Mouse (Mus musculus): ENCODE results near the gene Them5. TPM values are rescaled to one million over a fixed set of nuclear protein-coding genes. Genes with fewer than 3 reads are reported as not detected.

The Them5 gene
- polyA plus RNA-seq, 1 experiment: 0.35 TPM

GRCm38 (mm10) chr3:94392128-94392527, 50.2 kb downstream of the Them5 start:
- DNase-seq: no peak
- Histone ChIP-seq H3K4me1 (replicated peaks; ENCODE audit: control insufficient read depth, insufficient read depth, low read length) (peaks cover 37% of the 10 kb centered on the region), H3K27ac (ENCODE audit: control insufficient read depth, insufficient read depth, low read length) (no peak overlapping the region), H3K27me3 (ENCODE audit: control insufficient read depth, insufficient read depth, low read length) (no peaks in the 10 kb centered on the region), H3K36me3 (ENCODE audit: control insufficient read depth, insufficient read depth, low read length) (peaks cover 81% of the 10 kb centered on the region), H3K4me3 (ENCODE audit: control insufficient read depth, insufficient read depth, low read length) (no peak overlapping the region)
- TF ChIP-seq POLR2A (IDR thresholded peaks at IDR 0.05; ENCODE audit: control insufficient read depth, extremely low read depth, insufficient read depth, low read length, poor library complexity): no peak
- TF ChIP-seq CTCF (IDR thresholded peaks at IDR 0.05; ENCODE audit: borderline replicate concordance, control insufficient read depth, extremely low read depth, insufficient read depth, low read length, poor library complexity): no peak
- WGBS: 95% methylated on average over 2 of the region's 2 CpGs

GRCm38 (mm10) chr3:94393049-94393448, 51.1 kb downstream of the Them5 start:
- peaks cover 84% of the 10 kb centered on the region for H3K36me3 ChIP-seq (ENCODE audit: control insufficient read depth, insufficient read depth, low read length)
- H3K4me1 ChIP-seq (replicated peaks; ENCODE audit: control insufficient read depth, insufficient read depth, low read length): peaks cover 34% of the 10 kb centered on the region
- DNase-seq: peak; percentile 0
- TF ChIP-seq POLR2A (IDR thresholded peaks at IDR 0.05; ENCODE audit: control insufficient read depth, extremely low read depth, insufficient read depth, low read length, poor library complexity) (no peak), CTCF (IDR thresholded peaks at IDR 0.05; ENCODE audit: borderline replicate concordance, control insufficient read depth, extremely low read depth, insufficient read depth, low read length, poor library complexity) (no peak)
- 90% methylated on average over 4 of the region's 4 CpGs for WGBS
- H3K27me3 ChIP-seq (ENCODE audit: control insufficient read depth, insufficient read depth, low read length): no peaks in the 10 kb centered on the region
- no peak overlapping the region for H3K27ac ChIP-seq (ENCODE audit: control insufficient read depth, insufficient read depth, low read length)
- no peak overlapping the region for H3K4me3 ChIP-seq (ENCODE audit: control insufficient read depth, insufficient read depth, low read length)

GRCm38 (mm10) chr3:94396336-94396735, 54.4 kb downstream of the Them5 start:
- H3K36me3 ChIP-seq (ENCODE audit: control insufficient read depth, insufficient read depth, low read length): peaks cover 52% of the 10 kb centered on the region
- 94% methylated on average over 1 of the region's 1 CpGs for WGBS
- H3K27me3 ChIP-seq (ENCODE audit: control insufficient read depth, insufficient read depth, low read length): no peaks in the 10 kb centered on the region
- no peak for DNase-seq
- TF ChIP-seq CTCF (IDR thresholded peaks at IDR 0.05; ENCODE audit: borderline replicate concordance, control insufficient read depth, extremely low read depth, insufficient read depth, low read length, poor library complexity): no peak
- no peak for TF ChIP-seq POLR2A (IDR thresholded peaks at IDR 0.05; ENCODE audit: control insufficient read depth, extremely low read depth, insufficient read depth, low read length, poor library complexity)
- no peak overlapping the region for H3K27ac ChIP-seq (ENCODE audit: control insufficient read depth, insufficient read depth, low read length)
- peaks cover 27% of the 10 kb centered on the region for H3K4me1 ChIP-seq (replicated peaks; ENCODE audit: control insufficient read depth, insufficient read depth, low read length)
- H3K4me3 ChIP-seq (ENCODE audit: control insufficient read depth, insufficient read depth, low read length): no peak overlapping the region

DNA sequence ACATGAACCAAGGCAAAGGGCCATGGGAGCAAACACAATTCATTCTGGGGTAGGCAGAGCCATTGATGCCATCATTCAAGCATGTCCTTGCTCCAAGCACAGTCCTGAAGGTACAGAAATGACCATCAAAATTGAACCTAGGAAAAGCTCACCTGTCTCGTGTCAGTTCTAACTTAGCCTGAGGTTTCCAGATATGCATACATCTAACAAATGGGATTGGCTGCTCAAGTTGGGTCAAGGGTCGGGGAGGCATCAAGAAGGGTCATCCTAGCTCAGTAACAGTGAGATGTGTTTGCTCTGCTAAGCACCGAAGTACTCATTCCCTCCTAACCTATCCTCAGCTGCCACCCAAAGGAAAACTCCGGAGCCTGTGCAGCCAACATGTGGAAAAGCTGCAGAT, 55.0 kb downstream of the Them5 start:
- no peak overlapping the region for H3K4me3 ChIP-seq (ENCODE audit: control insufficient read depth, insufficient read depth, low read length)
- no peak for TF ChIP-seq POLR2A (IDR thresholded peaks at IDR 0.05; ENCODE audit: control insufficient read depth, extremely low read depth, insufficient read depth, low read length, poor library complexity)
- TF ChIP-seq CTCF (IDR thresholded peaks at IDR 0.05; ENCODE audit: borderline replicate concordance, control insufficient read depth, extremely low read depth, insufficient read depth, low read length, poor library complexity): no peak
- H3K4me1 ChIP-seq (replicated peaks; ENCODE audit: control insufficient read depth, insufficient read depth, low read length): peaks cover 24% of the 10 kb centered on the region
- H3K27ac ChIP-seq (ENCODE audit: control insufficient read depth, insufficient read depth, low read length): no peak overlapping the region
- no peaks in the 10 kb centered on the region for H3K27me3 ChIP-seq (ENCODE audit: control insufficient read depth, insufficient read depth, low read length)
- 93% methylated on average over 4 of the region's 4 CpGs for WGBS
- H3K36me3 ChIP-seq (ENCODE audit: control insufficient read depth, insufficient read depth, low read length): peaks cover 47% of the 10 kb centered on the region
- no peak for DNase-seq

Other genes starting within 250 kb of the Them5 start
- gene Gm10696, start 163.9 kb upstream of the Them5 start, polyA plus RNA-seq (2012; rRNA removed): 0.04 TPM in 1 of 2 replicates, not detected in the other
- not detected in 2 replicates for gene Gm5286, start 145.4 kb upstream of the Them5 start, polyA plus RNA-seq (2012; rRNA removed)
- gene Gm4778, start 78.1 kb upstream of the Them5 start, polyA plus RNA-seq (2012; rRNA removed): not detected in 2 replicates
- 1.8 and 2.3 TPM in 2 replicates for gene Them4, start 32.0 kb upstream of the Them5 start, polyA plus RNA-seq (2012; rRNA removed)
- gene C2cd4d, start 20.3 kb downstream of the Them5 start, polyA plus RNA-seq (2012; rRNA removed): 0.39 and 0.55 TPM in 2 replicates
- gene Rorc, start 30.7 kb downstream of the Them5 start, polyA plus RNA-seq (2012; rRNA removed): 296 and 308 TPM in 2 replicates
- 6.0 and 6.1 TPM in 2 replicates for gene Lingo4, start 56.4 kb downstream of the Them5 start, polyA plus RNA-seq (2012; rRNA removed)
- 2.6 and 4.1 TPM in 2 replicates for gene Tdrkh, start 71.2 kb downstream of the Them5 start, polyA plus RNA-seq (2012; rRNA removed)
- gene Mrpl9, start 101.2 kb downstream of the Them5 start, polyA plus RNA-seq (2012; rRNA removed): 46.4 and 47.5 TPM in 2 replicates
- gene Oaz3, start 101.8 kb downstream of the Them5 start, polyA plus RNA-seq (2012; rRNA removed): 0.43 and 0.71 TPM in 2 replicates
- gene Celf3, start 136.2 kb downstream of the Them5 start, polyA plus RNA-seq (2012; rRNA removed): 3.0 and 3.3 TPM in 2 replicates
- gene Riiad1, start 138.2 kb downstream of the Them5 start, polyA plus RNA-seq (2012; rRNA removed): 0.50 TPM in 1 of 2 replicates, not detected in the other
- gene Snx27, start 240.6 kb downstream of the Them5 start, polyA plus RNA-seq (2012; rRNA removed): 13.9 and 15.5 TPM in 2 replicates